Mouse (Mus musculus) ES-E14 (cell line): ENCODE measurements at regions not wholly inside any gene's neighbourhood (a gene's known extent, or its start where the extent isn't known, plus 50 kb on each side); places are given as distances from the start of the nearest gene placed in this dataset.

ENCODE experiments used
- CHD2 ChIP-seq: IDR thresholded peaks from 2 replicates; pipeline ENCODE4 v1.6.1; 2014; ENCODE audit warnings: mild to moderate bottlenecking, low read depth, low read length, inconsistent platforms
- HCFC1 ChIP-seq: IDR thresholded peaks from 2 replicates; pipeline ENCODE4 v1.6.1; 2012; ENCODE audit warnings: low read length, inconsistent platforms, borderline replicate concordance; ENCODE audit not compliant: insufficient read depth
- MAFK ChIP-seq: IDR thresholded peaks from 2 replicates; pipeline ENCODE4 v1.6.1; 2014; ENCODE audit warnings: mild to moderate bottlenecking, low read depth, low read length, inconsistent platforms; ENCODE audit not compliant: insufficient read depth

GRCm38 (mm10) chr10:22877028-22877427, 57.1 kb upstream of the Tcf21 start:
- no peak for TF ChIP-seq HCFC1
- TF ChIP-seq CHD2 = no peak
- no peak for TF ChIP-seq MAFK
